Mouse (Mus musculus): ENCODE measurements around the gene Castor2.

DNA sequence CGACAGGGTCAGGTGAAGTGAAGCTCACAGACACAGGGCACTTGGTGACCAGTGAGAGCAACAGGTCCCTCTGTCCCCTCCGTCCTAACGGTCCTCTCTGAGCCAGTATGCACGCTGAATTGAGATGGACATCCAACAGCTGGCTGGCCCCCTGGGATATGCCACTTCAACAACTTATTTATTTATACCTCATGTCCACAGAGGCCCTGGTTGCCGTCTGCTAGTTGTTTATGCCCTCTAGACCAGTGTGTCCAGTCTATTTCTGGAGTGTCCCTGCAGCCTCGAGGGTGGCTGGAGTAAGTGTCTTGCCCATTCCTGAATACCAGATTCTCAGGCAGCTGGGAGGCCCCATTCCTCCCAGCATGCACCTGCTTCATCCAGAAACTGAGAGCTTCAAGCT, 24.3 kb downstream of the Castor2 start:
- no peak for TF ChIP-seq CTCF (IDR thresholded peaks at IDR 0.05; ENCODE audit: control insufficient read depth, insufficient read depth, low read length)
- no peak for TF ChIP-seq POLR2A (IDR thresholded peaks at IDR 0.05; ENCODE audit: borderline replicate concordance, control insufficient read depth, low read depth, low read length)

All from bone marrow, adult 2 months (tissue).